Mouse (Mus musculus): ENCODE data around the gene Sertad4. TPM values are rescaled to one million over a fixed set of nuclear protein-coding genes. Genes with fewer than 3 reads are reported as not detected.

Sertad4 gene
- polyA plus RNA-seq (2015; fragmentation: Nextera tagmentation; extraction: Ambion mirVana), result 2.4 and 3.0 TPM in 2 replicates

DNA sequence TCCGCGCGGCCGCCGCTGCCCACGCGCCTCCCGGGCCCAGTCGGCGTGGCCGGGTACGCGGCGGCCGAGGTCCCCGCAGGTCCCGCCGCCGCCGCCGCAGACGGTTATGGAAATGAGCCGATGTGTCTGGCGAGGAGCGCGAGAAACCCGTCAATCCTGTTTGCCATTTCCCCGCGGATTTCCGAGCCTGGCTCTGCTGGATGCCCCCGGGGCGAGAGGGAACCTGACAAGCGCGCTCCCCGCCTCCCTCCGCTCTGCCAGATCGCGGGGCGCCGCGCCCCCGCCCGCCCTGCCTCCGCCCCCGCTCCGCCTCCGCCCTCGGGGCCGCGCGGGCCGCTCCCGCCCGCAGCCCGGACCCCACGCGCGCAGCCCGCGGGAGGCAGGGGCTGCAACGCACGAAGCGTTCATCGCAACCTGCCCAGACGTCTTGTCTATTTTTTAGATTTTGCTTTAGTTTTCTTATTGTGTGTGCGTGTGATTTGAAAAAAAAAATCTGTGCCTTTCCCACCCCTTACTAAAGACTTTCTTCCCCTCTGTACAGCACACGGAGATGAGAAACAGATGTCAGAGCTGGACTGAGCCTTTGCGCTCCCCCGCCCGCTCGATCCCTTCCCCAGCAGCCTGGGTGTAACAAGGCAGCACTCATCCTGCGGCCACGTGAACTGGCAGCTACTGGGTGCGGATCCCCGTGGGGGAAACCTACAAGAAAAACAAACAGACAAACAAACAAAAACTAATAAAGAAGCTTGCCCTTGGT lies at the start of gene Sertad4:
Gene Sertad4 (minus strand): TSS at position 283 of the 757 bp plus-strand sequence.
- Histone ChIP-seq H3K4me3 (ENCODE audit: low read length) (peak within 1 kb of the TSS; percentile 79), H3K27ac (ENCODE audit: low read length) (peak within 1 kb of the TSS; percentile 85), H3K36me3 (ENCODE audit: control insufficient read depth, insufficient read depth, low read length) (no peaks in the 10 kb centered on the region), H3K4me2 (ENCODE audit: low read depth, low read length) (peak within 1 kb of the TSS; percentile 95), H3K9ac (ENCODE audit: low read depth, low read length) (peak within 1 kb of the TSS; percentile 86), H3K27me3 (replicated peaks; ENCODE audit: control insufficient read depth, insufficient read depth, low read length) (no peaks in the 10 kb centered on the region), H3K4me1 (ENCODE audit: control insufficient read depth, insufficient read depth, low read length) (peaks cover 29% of the 10 kb centered on the region), H3K9me3 (ENCODE audit: control insufficient read depth, low read length) (no peaks in the 10 kb centered on the region)
- 1% methylated on average over 74 of the region's 75 CpGs for WGBS
- peak; percentile 73 for ATAC-seq

DNA sequence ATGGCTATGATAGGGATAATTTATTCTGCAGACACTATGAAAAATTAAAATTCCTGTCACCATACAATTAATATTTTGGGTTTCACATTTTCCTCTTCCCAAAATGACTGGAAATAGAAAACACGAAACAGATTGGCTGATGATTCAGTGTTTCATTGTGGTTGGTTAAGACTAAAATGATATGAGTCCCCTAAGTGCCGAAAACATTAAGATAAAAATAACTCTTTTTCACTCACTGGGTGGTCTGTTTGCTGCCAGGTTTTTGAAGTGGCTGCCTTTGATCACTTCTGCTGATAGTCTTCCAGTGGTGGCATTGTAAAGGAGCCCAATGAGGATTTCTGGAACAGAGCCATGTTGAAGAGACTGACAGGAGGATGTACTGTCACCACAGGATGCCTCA lies 46.0 kb upstream of the Sertad4 start:
- 60% methylated on average over 2 of the region's 2 CpGs for WGBS

DNA sequence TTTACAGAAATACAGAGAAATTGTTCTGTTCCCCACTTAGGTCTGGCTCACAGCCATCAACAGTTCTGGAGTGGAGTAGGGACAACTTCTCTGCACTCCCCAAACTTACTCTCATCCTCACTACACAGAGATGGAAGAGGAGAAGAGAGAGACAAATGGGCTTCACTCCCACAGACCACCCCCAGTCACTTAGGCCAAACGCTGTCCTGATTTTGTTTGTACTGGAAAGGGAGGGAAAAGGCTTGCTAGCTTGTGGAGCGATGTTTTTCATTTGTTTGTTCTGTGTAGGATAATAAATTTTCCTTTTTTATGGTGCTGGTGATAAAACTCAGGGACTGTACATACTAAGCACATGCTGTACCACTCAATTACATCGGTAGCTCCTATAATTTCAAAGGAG lies 45.4 kb upstream of the Sertad4 start:
- H3K4me3 ChIP-seq (ENCODE audit: low read length), result no peak overlapping the region
- no peaks in the 10 kb centered on the region for H3K27me3 ChIP-seq (replicated peaks; ENCODE audit: control insufficient read depth, insufficient read depth, low read length)
- H3K9me3 ChIP-seq (ENCODE audit: control insufficient read depth, low read length), result no peaks in the 10 kb centered on the region
- H3K36me3 ChIP-seq (ENCODE audit: control insufficient read depth, insufficient read depth, low read length), result no peaks in the 10 kb centered on the region
- no peak overlapping the region for H3K9ac ChIP-seq (ENCODE audit: low read depth, low read length)
- no peak overlapping the region for H3K4me2 ChIP-seq (ENCODE audit: low read depth, low read length)
- ATAC-seq, result 0 out of 2 replicates have a peak, but pooled peaks have one; percentile 50
- H3K27ac ChIP-seq (ENCODE audit: low read length), result no peak overlapping the region
- no peaks in the 10 kb centered on the region for H3K4me1 ChIP-seq (ENCODE audit: control insufficient read depth, insufficient read depth, low read length)
- WGBS, result 30% methylated on average over 3 of the region's 3 CpGs

More for the DNA sequence above, 46.0 kb upstream of the Sertad4 start:
- Histone ChIP-seq H3K9me3 (ENCODE audit: control insufficient read depth, low read length) (no peaks in the 10 kb centered on the region), H3K4me3 (ENCODE audit: low read length) (no peak overlapping the region), H3K9ac (ENCODE audit: low read depth, low read length) (no peak overlapping the region), H3K27me3 (replicated peaks; ENCODE audit: control insufficient read depth, insufficient read depth, low read length) (no peaks in the 10 kb centered on the region), H3K4me1 (ENCODE audit: control insufficient read depth, insufficient read depth, low read length) (no peaks in the 10 kb centered on the region), H3K27ac (ENCODE audit: low read length) (no peak overlapping the region), H3K4me2 (ENCODE audit: low read depth, low read length) (no peak overlapping the region), H3K36me3 (ENCODE audit: control insufficient read depth, insufficient read depth, low read length) (no peaks in the 10 kb centered on the region)
- ATAC-seq, result no peak

DNA sequence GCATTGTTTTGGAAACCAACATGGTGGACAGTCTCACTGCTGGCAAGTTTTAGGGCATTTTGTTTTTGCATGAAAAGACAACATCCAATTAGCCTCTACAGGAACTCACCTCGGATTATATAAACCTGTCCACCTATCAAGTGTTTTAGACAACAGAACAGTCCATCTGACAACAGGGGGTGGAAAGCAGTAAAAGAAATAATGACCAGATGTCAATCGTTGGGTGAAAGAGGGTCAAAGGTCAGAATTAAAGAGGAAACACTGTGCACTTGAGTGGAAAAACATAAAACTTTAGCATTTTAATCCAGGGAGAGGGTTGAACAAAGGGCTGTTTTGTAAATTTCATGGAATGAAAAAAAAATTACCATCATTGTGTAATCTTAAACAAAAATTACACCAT lies 43.2 kb upstream of the Sertad4 start:
- H3K4me3 ChIP-seq (ENCODE audit: low read length), result no peak overlapping the region
- no peaks in the 10 kb centered on the region for H3K36me3 ChIP-seq (ENCODE audit: control insufficient read depth, insufficient read depth, low read length)
- H3K4me2 ChIP-seq (ENCODE audit: low read depth, low read length), result no peak overlapping the region
- H3K27me3 ChIP-seq (replicated peaks; ENCODE audit: control insufficient read depth, insufficient read depth, low read length), result no peaks in the 10 kb centered on the region
- 47% methylated on average over 2 of the region's 2 CpGs for WGBS
- no peaks in the 10 kb centered on the region for H3K4me1 ChIP-seq (ENCODE audit: control insufficient read depth, insufficient read depth, low read length)
- ATAC-seq, result no peak
- H3K9me3 ChIP-seq (ENCODE audit: control insufficient read depth, low read length), result no peaks in the 10 kb centered on the region
- no peak overlapping the region for H3K27ac ChIP-seq (ENCODE audit: low read length)
- H3K9ac ChIP-seq (ENCODE audit: low read depth, low read length), result no peak overlapping the region

DNA sequence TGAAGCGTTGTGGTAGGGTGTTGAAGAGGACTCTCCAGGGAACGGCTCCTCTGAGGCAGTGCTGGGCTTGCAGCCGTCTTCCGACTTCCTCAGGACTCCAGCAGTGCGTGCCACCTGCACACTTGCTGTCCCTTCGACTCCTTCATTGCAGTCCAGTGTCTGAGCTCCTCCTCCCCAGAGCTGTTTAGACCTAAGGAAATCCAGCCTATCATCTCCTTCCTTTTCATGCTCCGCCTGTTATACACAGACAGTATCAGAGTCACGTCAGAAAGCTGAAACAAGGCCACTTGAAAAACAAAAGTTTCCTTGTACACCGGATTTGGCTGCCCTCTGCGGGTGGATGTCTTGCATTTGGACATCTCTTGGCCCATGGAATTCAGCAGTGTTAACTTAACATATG lies 41.7 kb upstream of the Sertad4 start:
- no peaks in the 10 kb centered on the region for H3K36me3 ChIP-seq (ENCODE audit: control insufficient read depth, insufficient read depth, low read length)
- no peaks in the 10 kb centered on the region for H3K4me1 ChIP-seq (ENCODE audit: control insufficient read depth, insufficient read depth, low read length)
- H3K4me2 ChIP-seq (ENCODE audit: low read depth, low read length), result no peak overlapping the region
- ATAC-seq, result no peak
- no peaks in the 10 kb centered on the region for H3K27me3 ChIP-seq (replicated peaks; ENCODE audit: control insufficient read depth, insufficient read depth, low read length)
- H3K9me3 ChIP-seq (ENCODE audit: control insufficient read depth, low read length), result no peaks in the 10 kb centered on the region
- H3K27ac ChIP-seq (ENCODE audit: low read length), result no peak overlapping the region
- H3K4me3 ChIP-seq (ENCODE audit: low read length), result no peak overlapping the region
- WGBS, result 67% methylated on average over 10 of the region's 10 CpGs
- no peak overlapping the region for H3K9ac ChIP-seq (ENCODE audit: low read depth, low read length)

DNA sequence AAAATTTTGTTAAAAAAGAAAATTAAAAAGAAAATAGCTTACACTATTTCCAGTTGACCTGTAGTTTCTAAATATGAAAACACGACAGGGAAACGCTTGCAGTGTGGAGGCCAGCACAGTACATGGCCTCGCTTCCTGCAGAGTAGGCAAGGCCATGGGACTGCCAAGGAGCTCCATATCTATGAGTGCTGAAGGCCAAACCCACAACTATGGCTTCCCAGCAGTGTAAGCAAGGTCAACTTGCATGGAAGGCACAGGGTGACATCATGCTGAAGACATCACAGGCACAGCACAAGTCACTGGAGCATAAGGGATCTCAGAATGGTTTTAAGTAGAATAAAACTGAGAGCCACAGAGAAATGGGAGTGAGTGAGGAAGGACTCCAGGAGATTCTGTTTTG lies 40.5 kb upstream of the Sertad4 start:
- 94% methylated on average over 3 of the region's 3 CpGs for WGBS
- Histone ChIP-seq H3K4me3 (ENCODE audit: low read length) (no peak overlapping the region), H3K36me3 (ENCODE audit: control insufficient read depth, insufficient read depth, low read length) (no peaks in the 10 kb centered on the region)

DNA sequence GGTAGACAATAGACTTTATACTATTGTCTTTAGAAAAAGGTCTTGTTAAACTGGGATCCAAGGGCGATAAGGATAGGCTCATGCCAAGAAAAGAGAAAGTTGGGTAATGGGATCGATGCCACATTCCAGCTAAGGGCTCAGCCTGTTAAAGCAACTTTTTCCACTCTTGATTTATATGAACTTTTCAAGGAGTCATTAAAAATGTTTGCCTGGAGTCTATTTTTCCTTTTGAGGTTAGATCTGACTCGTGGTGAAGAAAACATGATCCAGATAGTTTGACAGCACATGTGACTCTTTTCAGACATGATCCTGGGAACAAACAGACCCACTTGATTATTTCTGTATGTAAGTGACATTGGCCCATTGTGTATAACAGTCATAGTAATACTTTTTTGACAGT lies 35.2 kb upstream of the Sertad4 start:
- no peak for ATAC-seq
- no peaks in the 10 kb centered on the region for H3K4me1 ChIP-seq (ENCODE audit: control insufficient read depth, insufficient read depth, low read length)
- 74% methylated on average over 3 of the region's 3 CpGs for WGBS

More for the DNA sequence above, 40.5 kb upstream of the Sertad4 start:
- Histone ChIP-seq H3K27me3 (replicated peaks; ENCODE audit: control insufficient read depth, insufficient read depth, low read length) (no peaks in the 10 kb centered on the region), H3K27ac (ENCODE audit: low read length) (no peak overlapping the region), H3K9me3 (ENCODE audit: control insufficient read depth, low read length) (no peaks in the 10 kb centered on the region), H3K9ac (ENCODE audit: low read depth, low read length) (no peak overlapping the region), H3K4me1 (ENCODE audit: control insufficient read depth, insufficient read depth, low read length) (no peaks in the 10 kb centered on the region), H3K4me2 (ENCODE audit: low read depth, low read length) (no peak overlapping the region)
- ATAC-seq, result no peak

DNA sequence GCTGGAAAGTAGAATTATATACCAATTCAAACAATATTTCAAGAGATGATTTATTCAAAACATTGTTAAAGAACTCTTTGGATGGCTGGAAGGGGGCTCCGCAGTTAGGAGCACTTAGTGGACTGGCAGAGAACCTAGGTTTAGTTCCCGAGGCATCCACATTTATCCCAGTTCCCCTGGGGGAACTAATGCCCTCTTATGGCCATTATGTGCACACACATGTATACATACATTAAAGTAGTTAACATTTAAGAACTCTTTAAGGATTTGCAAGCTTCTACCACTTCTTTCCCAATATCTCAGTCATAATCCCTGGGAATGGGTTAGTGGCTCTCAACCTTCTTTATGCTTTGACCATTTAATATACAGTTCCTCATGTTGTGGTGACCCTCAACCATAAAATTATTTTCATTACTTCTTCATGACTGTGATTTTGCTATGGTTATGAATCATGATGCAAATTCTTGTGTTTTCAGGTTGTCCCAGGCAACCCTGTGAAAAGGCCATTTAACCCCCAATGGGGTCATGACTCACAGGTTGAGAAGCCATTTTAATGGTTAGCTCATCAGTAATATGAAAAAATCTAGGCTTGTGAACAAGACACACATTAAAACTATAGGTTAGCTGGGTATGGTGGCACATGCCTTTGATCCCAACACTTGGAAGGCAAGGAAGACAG lies 27.2 kb upstream of the Sertad4 start:
- Histone ChIP-seq H3K9me3 (ENCODE audit: control insufficient read depth, low read length) (no peaks in the 10 kb centered on the region), H3K27me3 (replicated peaks; ENCODE audit: control insufficient read depth, insufficient read depth, low read length) (no peaks in the 10 kb centered on the region), H3K4me1 (ENCODE audit: control insufficient read depth, insufficient read depth, low read length) (no peaks in the 10 kb centered on the region), H3K4me2 (ENCODE audit: low read depth, low read length) (no peak overlapping the region), H3K4me3 (ENCODE audit: low read length) (no peak overlapping the region), H3K36me3 (ENCODE audit: control insufficient read depth, insufficient read depth, low read length) (no peaks in the 10 kb centered on the region), H3K27ac (ENCODE audit: low read length) (no peak overlapping the region), H3K9ac (ENCODE audit: low read depth, low read length) (no peak overlapping the region)
- WGBS, result 70% methylated on average over 2 of the region's 2 CpGs
- no peak for ATAC-seq

More for the DNA sequence above, 35.2 kb upstream of the Sertad4 start:
- Histone ChIP-seq H3K9me3 (ENCODE audit: control insufficient read depth, low read length) (no peaks in the 10 kb centered on the region), H3K27me3 (replicated peaks; ENCODE audit: control insufficient read depth, insufficient read depth, low read length) (no peaks in the 10 kb centered on the region), H3K4me3 (ENCODE audit: low read length) (no peak overlapping the region), H3K36me3 (ENCODE audit: control insufficient read depth, insufficient read depth, low read length) (no peaks in the 10 kb centered on the region), H3K4me2 (ENCODE audit: low read depth, low read length) (no peak overlapping the region), H3K27ac (ENCODE audit: low read length) (no peak overlapping the region), H3K9ac (ENCODE audit: low read depth, low read length) (no peak overlapping the region)

DNA sequence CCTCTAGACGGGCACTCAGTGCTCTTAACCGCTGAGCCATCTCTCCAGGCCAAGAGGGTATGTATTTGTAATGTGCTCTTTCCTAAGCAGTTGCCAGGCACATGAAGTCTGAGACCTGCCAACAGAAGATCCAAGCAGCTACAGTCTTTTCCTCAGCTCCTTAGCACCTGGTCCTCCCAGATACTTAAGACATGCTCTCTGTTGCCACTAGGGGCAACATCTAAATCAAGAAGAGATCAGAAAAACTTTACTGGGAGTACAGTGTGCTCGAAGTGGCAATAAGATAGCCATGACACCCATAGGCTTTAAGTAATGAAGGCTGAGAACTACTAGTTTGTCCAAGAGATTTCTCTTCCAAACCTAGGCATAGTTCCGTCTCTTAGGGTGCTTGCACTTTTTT lies 24.6 kb upstream of the Sertad4 start:
- no peak for ATAC-seq
- Histone ChIP-seq H3K4me1 (ENCODE audit: control insufficient read depth, insufficient read depth, low read length) (no peaks in the 10 kb centered on the region), H3K9me3 (ENCODE audit: control insufficient read depth, low read length) (no peaks in the 10 kb centered on the region), H3K36me3 (ENCODE audit: control insufficient read depth, insufficient read depth, low read length) (no peaks in the 10 kb centered on the region), H3K4me2 (ENCODE audit: low read depth, low read length) (no peak overlapping the region), H3K4me3 (ENCODE audit: low read length) (no peak overlapping the region), H3K27ac (ENCODE audit: low read length) (no peak overlapping the region), H3K27me3 (replicated peaks; ENCODE audit: control insufficient read depth, insufficient read depth, low read length) (no peaks in the 10 kb centered on the region), H3K9ac (ENCODE audit: low read depth, low read length) (no peak overlapping the region)
- 79% methylated on average over 4 of the region's 4 CpGs for WGBS

All from intestine, embryonic 16.5 days (tissue).